Mouse (Mus musculus) limb, embryonic 13.5 days (tissue): ENCODE measurements around the gene Ubiad1. TPM values are rescaled to one million over a fixed set of nuclear protein-coding genes. Genes with fewer than 3 reads are reported as not detected.

Experiments
- ATAC-seq: fragments of 200-750 bp; cut with Nextera tagmentation; 2 replicates; pipeline ENCODE4 v1.8.0; 2017; ENCODE audit warnings: low read depth, moderate number of reproducible peaks, moderate TSS enrichment; ENCODE audit not compliant: low FRiP score
- H3K27ac ChIP-seq: fragments of 300-500 bp; sonication (generic); 2 replicates; pipeline ENCODE4 v1.5.1; 2015; ENCODE audit warnings: inconsistent platforms, mild to moderate bottlenecking, moderate library complexity
- H3K27me3 ChIP-seq: fragments of 300-500 bp; sonication (generic); 2 replicates; pipeline ENCODE4 v1.6.1; 2015; ENCODE audit warnings: mild to moderate bottlenecking, inconsistent platforms
- H3K36me3 ChIP-seq: fragments of 300-500 bp; sonication (generic); 2 replicates; pipeline ENCODE4 v1.6.1; 2015; ENCODE audit warnings: inconsistent platforms, mild to moderate bottlenecking, moderate library complexity
- H3K4me1 ChIP-seq: fragments of 300-500 bp; sonication (generic); 2 replicates; pipeline ENCODE4 v1.6.1; 2015; ENCODE audit warnings: inconsistent platforms
- H3K4me2 ChIP-seq: fragments of 300-500 bp; sonication (generic); replicated peaks from 2 replicates; pipeline ENCODE4 v1.6.1; 2015; ENCODE audit warnings: inconsistent platforms, mild to moderate bottlenecking, moderate library complexity
- H3K4me3 ChIP-seq: fragments of 300-500 bp; sonication (generic); 2 replicates; pipeline ENCODE4 v1.5.1; 2015; ENCODE audit warnings: moderate library complexity, mild to moderate bottlenecking, inconsistent platforms
- H3K9ac ChIP-seq: fragments of 300-500 bp; sonication (generic); 2 replicates; pipeline ENCODE4 v1.6.1; 2015; ENCODE audit warnings: mild to moderate bottlenecking, inconsistent platforms
- H3K9me3 ChIP-seq: fragments of 300-500 bp; sonication (generic); 2 replicates; pipeline ENCODE4 v1.6.1; 2016; ENCODE audit warnings: inconsistent platforms
- WGBS: fragments of 180-500 bp; shearing (Covaris S2); methylation state at CpG from one replicate; pipeline ENCODE4 v1.1.7; 2015; 5-methylcytosine and 5-hydroxymethylcytosine counted together
- polyA plus RNA-seq: library from polyadenylated mRNA; unstranded; fragments of >200 nt; fragmentation: Nextera tagmentation; extraction: Ambion mirVana; gene quantifications from 2 replicates; pipeline ENCODE4 v1.2.1, GENCODE M21; 2015

The Ubiad1 gene
- polyA plus RNA-seq, 1 experiment from 2014 or later: 23.1 TPM

DNA sequence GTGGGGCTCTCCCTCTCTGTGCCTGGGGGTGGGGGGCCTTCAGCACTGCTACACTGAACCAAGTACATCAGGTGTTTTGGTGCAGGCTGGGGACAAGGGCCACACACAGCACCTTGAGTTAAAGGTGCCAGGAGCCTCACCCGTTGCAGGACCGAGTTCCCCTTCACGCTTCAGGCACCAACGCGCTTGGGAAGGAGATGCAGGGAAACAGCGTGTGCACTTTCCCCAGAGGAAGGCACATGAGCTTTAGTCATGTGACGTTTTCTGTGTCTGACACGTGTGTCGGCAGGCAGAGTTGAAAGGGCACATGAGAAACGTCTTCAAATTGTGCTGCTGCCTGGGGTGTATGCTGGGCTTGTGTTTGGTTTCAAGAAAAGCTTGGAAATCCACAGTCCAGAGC is 23.8 kb upstream of the Ubiad1 start:
- H3K9me3 ChIP-seq: no peaks in the 10 kb centered on the region
- peaks cover 16% of the 10 kb centered on the region for H3K4me1 ChIP-seq
- no peak for ATAC-seq
- no peak overlapping the region for H3K9ac ChIP-seq
- H3K4me3 ChIP-seq: no peak overlapping the region
- H3K4me2 ChIP-seq: no peak overlapping the region
- peaks cover 98% of the 10 kb centered on the region for H3K36me3 ChIP-seq
- no peaks in the 10 kb centered on the region for H3K27me3 ChIP-seq
- WGBS: 89% methylated on average over 10 of the region's 10 CpGs
- no peak overlapping the region for H3K27ac ChIP-seq

DNA sequence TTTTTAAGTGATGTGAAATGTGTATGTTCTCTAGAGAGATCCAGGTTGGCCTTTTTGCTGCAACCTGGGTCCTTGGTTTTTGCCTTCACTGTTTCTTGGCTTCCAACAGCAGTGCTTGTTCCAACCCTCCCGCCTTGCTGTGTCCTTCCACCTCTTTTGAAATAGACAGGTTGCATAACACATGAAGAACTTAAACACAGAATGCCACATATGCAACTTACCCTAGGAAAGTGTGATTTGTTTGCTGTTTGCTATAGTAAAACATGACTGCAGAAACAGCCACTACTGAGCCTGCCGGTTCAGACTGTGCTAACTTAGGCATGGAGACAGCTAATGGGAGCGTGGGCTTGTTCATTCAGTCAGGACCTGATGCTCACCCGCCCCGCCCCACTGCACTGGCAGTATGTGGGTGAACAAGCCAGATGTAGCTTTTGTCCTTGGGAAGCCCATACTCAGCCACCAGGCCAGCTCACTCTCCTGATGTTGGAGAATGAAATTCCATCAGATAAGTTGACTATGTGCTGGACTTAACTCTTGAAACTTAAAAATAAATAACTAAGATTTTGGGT is 22.0 kb upstream of the Ubiad1 start:
- 95% methylated on average over 5 of the region's 5 CpGs for WGBS
- H3K27me3 ChIP-seq: no peaks in the 10 kb centered on the region
- peaks cover 98% of the 10 kb centered on the region for H3K36me3 ChIP-seq
- H3K4me2 ChIP-seq: no peak overlapping the region
- no peak overlapping the region for H3K4me3 ChIP-seq
- ATAC-seq: no peak
- H3K9ac ChIP-seq: no peak overlapping the region
- no peaks in the 10 kb centered on the region for H3K9me3 ChIP-seq
- peaks cover 7% of the 10 kb centered on the region for H3K4me1 ChIP-seq
- H3K27ac ChIP-seq: no peak overlapping the region

DNA sequence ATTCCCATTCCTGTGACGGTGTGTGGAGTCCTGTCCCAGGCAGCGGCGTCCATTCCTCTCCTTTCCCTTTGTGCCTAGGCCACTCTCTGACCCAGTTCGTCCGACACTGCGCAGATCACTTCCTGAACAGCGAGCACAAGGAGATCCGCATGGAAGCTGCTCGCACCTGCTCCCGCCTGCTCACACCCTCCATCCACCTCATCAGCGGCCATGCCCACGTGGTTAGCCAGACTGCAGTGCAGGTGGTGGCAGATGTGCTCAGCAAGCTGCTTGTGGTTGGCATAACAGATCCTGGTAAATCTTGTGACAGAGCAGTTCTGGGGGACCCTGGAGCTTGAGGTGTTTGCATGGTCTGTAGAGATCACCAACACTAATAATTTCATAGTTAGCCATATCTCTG is 20.3 kb upstream of the Ubiad1 start:
- Histone ChIP-seq H3K9me3 (no peaks in the 10 kb centered on the region), H3K27ac (no peak overlapping the region), H3K4me1 (no peaks in the 10 kb centered on the region), H3K36me3 (peaks cover 99% of the 10 kb centered on the region), H3K4me3 (no peak overlapping the region), H3K4me2 (no peak overlapping the region), H3K27me3 (no peaks in the 10 kb centered on the region), H3K9ac (no peak overlapping the region)
- 94% methylated on average over 12 of the region's 12 CpGs for WGBS
- no peak for ATAC-seq

DNA sequence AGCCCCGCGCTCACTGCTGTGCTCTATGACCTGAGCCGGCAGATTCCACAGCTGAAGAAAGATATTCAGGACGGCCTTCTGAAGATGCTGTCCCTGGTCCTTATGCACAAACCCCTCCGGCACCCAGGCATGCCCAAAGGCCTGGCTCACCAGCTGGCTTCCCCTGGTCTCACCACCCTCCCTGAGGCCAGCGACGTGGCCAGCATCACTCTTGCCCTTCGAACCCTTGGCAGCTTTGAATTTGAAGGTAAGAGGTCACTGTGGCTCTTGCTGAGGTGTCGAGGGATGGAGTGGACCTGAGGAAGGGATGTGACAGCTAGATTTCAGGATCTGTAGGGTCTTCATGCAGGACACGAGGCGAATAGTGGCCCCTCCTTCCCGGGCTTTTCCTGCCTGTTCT is 19.7 kb upstream of the Ubiad1 start:
- peaks cover 99% of the 10 kb centered on the region for H3K36me3 ChIP-seq

DNA sequence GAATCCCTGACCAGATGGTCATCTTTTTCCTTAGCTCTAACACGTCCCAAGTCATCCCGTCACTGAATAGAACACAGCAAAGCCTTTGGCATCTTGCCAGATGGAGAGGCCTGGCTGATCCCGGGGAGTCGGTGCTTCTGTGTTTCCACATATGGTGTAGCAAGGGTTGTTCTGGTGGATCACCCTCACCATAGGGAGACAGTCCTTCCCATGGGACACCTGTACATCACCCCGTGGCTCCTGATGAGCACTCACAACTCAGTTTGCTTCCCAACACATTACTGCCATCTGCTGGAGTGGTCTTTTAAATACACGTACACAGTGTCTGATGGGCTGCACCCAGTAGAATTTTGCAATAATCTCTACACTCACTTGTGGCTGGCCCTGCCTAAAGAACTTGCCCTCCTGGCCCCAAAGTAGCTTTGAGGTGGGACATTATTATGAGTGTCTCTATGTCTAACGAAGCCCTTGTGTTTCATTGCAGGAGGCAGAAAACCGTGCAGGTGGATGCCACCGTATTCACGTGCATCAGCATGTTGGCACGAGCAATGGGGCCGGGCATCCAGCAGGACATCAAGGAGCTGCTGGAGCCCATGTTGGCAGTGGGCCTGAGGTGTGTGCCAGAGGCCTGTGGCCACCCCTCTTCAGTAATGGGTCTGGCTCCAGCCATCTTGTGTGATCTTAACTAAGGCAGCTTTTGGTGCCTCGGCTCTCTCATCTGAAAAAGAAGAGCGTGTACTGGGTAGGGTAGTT is 18.8 kb upstream of the Ubiad1 start:
- no peak overlapping the region for H3K27ac ChIP-seq
- no peaks in the 10 kb centered on the region for H3K27me3 ChIP-seq
- H3K36me3 ChIP-seq: peaks cover 99% of the 10 kb centered on the region
- H3K4me3 ChIP-seq: no peak overlapping the region
- no peak overlapping the region for H3K9ac ChIP-seq
- H3K4me2 ChIP-seq: no peak overlapping the region
- ATAC-seq: 0 out of 2 replicates have a peak, but pooled peaks have one; percentile 36
- H3K4me1 ChIP-seq: no peaks in the 10 kb centered on the region
- no peaks in the 10 kb centered on the region for H3K9me3 ChIP-seq
- 77% methylated on average over 14 of the region's 14 CpGs for WGBS

More for the DNA sequence above, 19.7 kb upstream of the Ubiad1 start:
- no peak overlapping the region for H3K27ac ChIP-seq
- no peaks in the 10 kb centered on the region for H3K27me3 ChIP-seq
- H3K4me3 ChIP-seq: no peak overlapping the region
- no peak overlapping the region for H3K9ac ChIP-seq
- 92% methylated on average over 12 of the region's 12 CpGs for WGBS
- H3K4me1 ChIP-seq: no peaks in the 10 kb centered on the region
- no peak for ATAC-seq
- H3K9me3 ChIP-seq: no peaks in the 10 kb centered on the region
- H3K4me2 ChIP-seq: no peak overlapping the region

DNA sequence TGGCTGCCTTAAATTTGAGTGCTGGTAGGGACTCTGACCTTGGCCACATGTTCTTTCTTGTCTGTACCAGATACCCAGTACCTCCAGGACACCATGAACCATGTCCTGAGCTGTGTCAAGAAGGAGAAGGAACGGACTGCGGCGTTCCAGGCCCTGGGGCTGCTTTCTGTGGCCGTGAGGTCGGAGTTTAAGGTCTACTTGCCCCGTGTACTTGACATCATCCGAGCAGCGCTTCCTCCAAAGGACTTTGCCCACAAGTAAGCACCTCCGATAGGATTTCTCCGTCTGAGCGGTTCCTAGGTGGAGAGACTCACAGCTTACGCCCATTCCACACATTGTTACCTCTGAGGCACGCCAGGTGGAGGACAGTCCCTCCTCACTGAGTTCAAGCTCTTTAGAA is 18.1 kb upstream of the Ubiad1 start:
- Histone ChIP-seq H3K27ac (no peak overlapping the region), H3K36me3 (peaks cover 99% of the 10 kb centered on the region), H3K9ac (no peak overlapping the region), H3K4me1 (no peaks in the 10 kb centered on the region), H3K4me3 (no peak overlapping the region), H3K27me3 (no peaks in the 10 kb centered on the region), H3K9me3 (no peaks in the 10 kb centered on the region), H3K4me2 (no peak overlapping the region)
- no peak for ATAC-seq
- 94% methylated on average over 13 of the region's 13 CpGs for WGBS

DNA sequence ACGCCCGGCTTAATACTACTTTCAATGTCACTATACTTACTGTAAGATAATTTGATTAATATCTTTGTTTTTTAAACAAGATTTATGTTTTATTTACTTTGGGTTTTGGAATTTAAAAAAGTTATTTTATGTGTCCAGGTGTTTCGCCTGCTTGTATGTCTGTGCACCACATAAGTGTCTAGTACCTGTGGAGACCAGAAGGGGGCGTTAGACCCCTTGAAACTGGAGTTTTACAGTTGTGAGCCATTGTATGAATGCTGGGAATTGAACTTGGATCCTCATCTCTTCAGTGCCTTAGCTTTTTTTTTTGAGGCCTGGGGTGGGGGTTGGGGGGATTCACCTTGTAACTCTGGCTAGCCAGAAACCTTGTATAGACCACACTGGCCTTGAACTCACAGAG is 17.2 kb upstream of the Ubiad1 start:
- ATAC-seq: no peak
- no peaks in the 10 kb centered on the region for H3K27me3 ChIP-seq
- H3K27ac ChIP-seq: no peak overlapping the region
- no peak overlapping the region for H3K4me2 ChIP-seq
- H3K36me3 ChIP-seq: peaks cover 99% of the 10 kb centered on the region
- no peaks in the 10 kb centered on the region for H3K9me3 ChIP-seq
- no peaks in the 10 kb centered on the region for H3K4me1 ChIP-seq
- H3K9ac ChIP-seq: no peak overlapping the region
- H3K4me3 ChIP-seq: no peak overlapping the region
- WGBS: 87% methylated on average over 4 of the region's 4 CpGs

DNA sequence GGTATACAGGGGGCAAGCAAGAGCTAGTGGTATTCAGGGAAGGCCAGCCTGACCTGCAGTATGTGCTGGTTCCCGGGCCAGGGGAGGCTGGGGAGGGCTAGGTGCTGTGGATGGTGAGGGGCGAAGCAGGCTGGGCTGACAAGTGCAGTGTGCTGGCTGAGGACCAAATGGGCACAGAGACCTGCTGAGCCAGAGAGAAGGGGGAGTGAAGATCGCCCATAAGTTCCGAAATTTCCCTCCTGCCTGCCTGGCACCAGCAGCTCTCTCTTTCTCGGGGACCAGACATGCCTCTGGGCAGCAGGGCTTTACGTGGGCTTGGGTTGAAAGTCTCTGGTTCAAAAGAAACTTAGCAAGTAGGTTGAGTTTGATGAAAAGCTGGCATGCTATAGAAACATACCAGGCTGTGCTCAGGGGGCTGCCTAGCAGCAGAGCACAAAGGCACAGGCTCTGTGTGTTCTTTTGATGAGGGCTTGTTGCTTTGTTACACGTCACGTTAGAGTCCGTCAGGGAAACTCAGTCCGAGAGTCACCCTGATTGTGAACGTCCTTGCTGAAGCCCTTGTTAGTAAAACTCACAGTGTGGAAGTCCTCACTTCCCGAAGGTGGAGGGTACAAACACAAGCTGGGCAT is 16.2 kb upstream of the Ubiad1 start:
- Histone ChIP-seq H3K4me3 (no peak overlapping the region), H3K9ac (no peak overlapping the region), H3K9me3 (no peaks in the 10 kb centered on the region), H3K4me2 (no peak overlapping the region), H3K27ac (no peak overlapping the region), H3K27me3 (no peaks in the 10 kb centered on the region), H3K4me1 (no peaks in the 10 kb centered on the region), H3K36me3 (peaks cover 99% of the 10 kb centered on the region)
- no peak for ATAC-seq
- WGBS: 93% methylated on average over 12 of the region's 12 CpGs

DNA sequence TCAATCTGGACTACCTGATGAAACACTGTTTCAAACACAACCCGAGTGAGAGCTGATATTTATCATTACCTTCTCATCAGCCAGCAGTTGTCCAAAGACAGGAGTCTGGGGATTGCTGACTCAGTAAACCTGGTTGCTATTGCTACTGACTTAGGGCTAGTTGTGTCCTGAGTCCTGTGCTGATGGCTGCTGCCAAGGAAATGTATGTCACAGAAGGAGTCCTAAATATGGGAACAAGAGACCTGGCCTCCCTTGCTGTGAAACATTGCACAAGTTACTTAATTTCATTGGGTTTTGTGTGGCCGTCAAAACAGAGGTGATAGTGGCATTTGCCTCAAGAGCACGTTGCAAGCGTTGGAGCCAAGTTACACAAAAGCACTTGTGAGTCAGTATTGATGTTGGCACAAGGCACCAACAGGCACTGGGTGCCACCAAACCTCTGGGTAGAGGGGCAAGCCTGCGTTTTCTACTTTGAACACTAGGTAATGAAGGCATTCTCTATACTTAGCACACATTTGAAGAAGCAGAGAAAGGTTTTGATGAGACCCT is 11.0 kb upstream of the Ubiad1 start:
- Histone ChIP-seq H3K4me1 (peaks cover under 1% of the 10 kb centered on the region; the same call in 1 of the 2 replicates), H3K9me3 (no peaks in the 10 kb centered on the region), H3K9ac (no peak overlapping the region), H3K36me3 (peaks cover 87% of the 10 kb centered on the region), H3K4me3 (no peak overlapping the region), H3K4me2 (no peak overlapping the region), H3K27me3 (no peaks in the 10 kb centered on the region), H3K27ac (no peak overlapping the region)
- ATAC-seq: no peak
- 94% methylated on average over 5 of the region's 5 CpGs for WGBS

DNA sequence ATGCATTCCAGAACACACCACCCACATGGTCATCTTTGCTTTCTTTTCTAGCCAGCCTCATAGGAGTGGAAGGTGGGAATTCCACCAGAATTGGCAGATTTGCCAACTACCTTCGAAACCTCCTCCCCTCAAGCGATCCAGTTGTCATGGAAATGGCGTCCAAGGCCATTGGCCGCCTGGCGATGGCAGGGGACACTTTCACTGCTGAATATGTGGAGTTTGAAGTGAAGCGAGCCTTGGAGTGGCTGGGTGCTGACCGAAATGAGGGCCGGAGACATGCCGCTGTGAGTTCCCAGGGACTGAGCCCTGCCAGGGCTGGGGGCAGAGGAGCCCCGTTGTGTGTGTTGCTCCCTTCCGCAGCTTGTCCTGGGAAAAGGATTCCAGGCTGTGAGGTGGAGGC is 9.1 kb upstream of the Ubiad1 start:
- 89% methylated on average over 11 of the region's 11 CpGs for WGBS
- peaks cover 69% of the 10 kb centered on the region for H3K36me3 ChIP-seq

DNA sequence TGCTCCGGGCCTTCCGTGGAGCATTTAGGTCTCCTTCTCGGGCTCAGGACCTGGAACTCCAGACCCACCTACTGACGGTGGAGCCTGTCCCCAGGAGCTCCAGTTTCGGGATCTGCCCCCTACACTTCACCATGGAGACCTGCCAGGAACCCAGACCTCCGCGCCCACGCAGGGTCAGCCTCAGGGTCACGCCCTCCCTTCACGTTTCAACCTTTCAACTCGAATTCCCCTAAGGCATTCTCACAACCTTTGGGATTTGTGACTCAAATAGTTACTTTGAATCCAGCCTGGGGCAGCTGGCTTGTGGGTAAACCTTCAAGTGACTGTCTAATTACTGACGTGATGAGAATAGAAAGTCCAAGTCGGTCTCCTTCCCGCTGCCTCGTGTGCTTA is 4.3 kb upstream of the Ubiad1 start:
- Histone ChIP-seq H3K9ac (peak overlapping the region; percentile 96), H3K27me3 (no peaks in the 10 kb centered on the region), H3K36me3 (peaks cover 20% of the 10 kb centered on the region), H3K9me3 (no peaks in the 10 kb centered on the region), H3K4me3 (peak overlapping the region; percentile 99), H3K27ac (peak overlapping the region; percentile 48; the same call in 1 of the 2 replicates), H3K4me1 (peaks cover 25% of the 10 kb centered on the region), H3K4me2 (peak overlapping the region; percentile 93)
- no peak for ATAC-seq
- WGBS: under 1% methylated on average over 15 of the region's 15 CpGs

More for the DNA sequence above, 9.1 kb upstream of the Ubiad1 start:
- H3K4me1 ChIP-seq: peaks cover 15% of the 10 kb centered on the region
- no peak overlapping the region for H3K27ac ChIP-seq
- H3K4me2 ChIP-seq: no peak overlapping the region
- no peak overlapping the region for H3K4me3 ChIP-seq
- ATAC-seq: no peak
- H3K9ac ChIP-seq: no peak overlapping the region
- no peaks in the 10 kb centered on the region for H3K27me3 ChIP-seq
- no peaks in the 10 kb centered on the region for H3K9me3 ChIP-seq

DNA sequence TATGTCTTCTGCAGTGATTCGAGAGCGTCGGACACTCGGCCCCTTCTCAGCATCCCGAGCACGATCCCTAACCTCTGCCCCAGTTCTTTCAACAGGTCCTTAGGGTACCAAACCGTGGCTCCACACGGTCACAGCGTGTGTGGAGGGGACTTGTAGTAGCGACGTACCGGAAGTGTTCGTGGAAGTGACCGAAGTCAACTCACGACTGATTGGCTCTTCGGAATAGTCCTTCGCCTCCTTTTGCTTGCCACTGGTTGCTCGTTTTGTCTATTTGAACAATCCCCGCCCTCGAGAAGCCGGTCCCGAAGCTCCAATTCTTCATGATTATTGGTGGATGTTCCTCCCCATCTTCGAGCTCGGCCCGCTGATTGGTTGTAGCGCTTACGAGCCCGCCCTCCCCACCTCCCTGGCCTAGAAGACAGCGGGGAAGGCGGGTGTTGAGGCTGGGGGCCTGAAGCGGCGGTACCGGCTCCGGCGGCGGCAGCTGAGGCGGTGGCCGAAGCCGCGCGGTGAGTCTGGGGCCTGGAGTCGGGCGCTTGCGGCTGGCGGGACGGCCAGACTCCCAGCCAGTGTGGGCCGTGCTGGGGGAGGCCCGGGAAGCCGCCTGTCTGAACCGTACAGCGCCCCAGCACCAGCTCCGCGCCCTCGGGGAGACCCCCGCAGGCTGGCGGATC is 3.7 kb upstream of the Ubiad1 start, which contains the start of gene Mtor:
Gene Mtor (plus strand): TSS at position 433 of the 674 bp plus-strand sequence.
- peak within 1 kb of the TSS; percentile 96 for H3K9ac ChIP-seq

More for the DNA sequence above, 3.7 kb upstream of the Ubiad1 start, which contains the start of gene Mtor:
- ATAC-seq: peak; percentile 97
- under 1% methylated on average over 54 of the region's 56 CpGs for WGBS
- H3K27me3 ChIP-seq: no peaks in the 10 kb centered on the region
- peaks cover 15% of the 10 kb centered on the region for H3K36me3 ChIP-seq
- H3K9me3 ChIP-seq: no peaks in the 10 kb centered on the region
- peaks cover 30% of the 10 kb centered on the region for H3K4me1 ChIP-seq
- peak within 1 kb of the TSS; percentile 93 for H3K4me2 ChIP-seq
- H3K4me3 ChIP-seq: peak within 1 kb of the TSS; percentile 99
- peak within 1 kb of the TSS; percentile 48; the same call in 1 of the 2 replicates for H3K27ac ChIP-seq
